Mouse (Mus musculus) intestine, embryonic 16.5 days (tissue): ENCODE measurements around the gene Tcap. TPM values are rescaled to one million over a fixed set of nuclear protein-coding genes. Genes with fewer than 3 reads are reported as not detected.

Source experiments
- ATAC-seq: fragments of 200-750 bp; cut with Nextera tagmentation; 2 replicates; pipeline ENCODE4 v1.8.0; 2017; ENCODE audit warnings: moderate TSS enrichment, moderate library complexity
- H3K27ac ChIP-seq: fragments of 300-500 bp; sonication (generic); 2 replicates; pipeline ENCODE4 v1.5.1; 2014; ENCODE audit warnings: mild to moderate bottlenecking, low read length
- H3K27me3 ChIP-seq: fragments of 300-500 bp; sonication (generic); replicated peaks from 2 replicates; pipeline ENCODE4 v1.6.1; 2014; ENCODE audit warnings: low read length, control low read depth, mixed read lengths; ENCODE audit not compliant: control insufficient read depth, insufficient read depth
- H3K36me3 ChIP-seq: fragments of 300-500 bp; sonication (generic); 2 replicates; pipeline ENCODE4 v1.6.1; 2014; ENCODE audit warnings: low read length, control low read depth; ENCODE audit not compliant: control insufficient read depth, insufficient read depth
- H3K4me1 ChIP-seq: fragments of 300-500 bp; sonication (generic); 2 replicates; pipeline ENCODE4 v1.6.1; 2014; ENCODE audit warnings: low read length, control low read depth, mixed read lengths; ENCODE audit not compliant: control insufficient read depth, insufficient read depth
- H3K4me2 ChIP-seq: fragments of 300-500 bp; sonication (generic); 2 replicates; pipeline ENCODE4 v1.6.1; 2014; ENCODE audit warnings: low read depth, low read length, control low read depth
- H3K4me3 ChIP-seq: fragments of 300-500 bp; sonication (generic); 2 replicates; pipeline ENCODE4 v1.5.1; 2014; ENCODE audit warnings: mild to moderate bottlenecking, low read length
- H3K9ac ChIP-seq: fragments of 300-500 bp; sonication (generic); 2 replicates; pipeline ENCODE4 v1.6.1; 2014; ENCODE audit warnings: low read depth, low read length
- H3K9me3 ChIP-seq: fragments of 300-500 bp; sonication (generic); 2 replicates; pipeline ENCODE4 v1.6.1; 2016; ENCODE audit warnings: low read length, control low read depth; ENCODE audit not compliant: control insufficient read depth
- WGBS: fragments of 180-500 bp; shearing (Covaris S2); extraction: QIAGEN DNeasy Blood & Tissue Kit; methylation state at CpG from one replicate; pipeline ENCODE4 v1.1.7; 2014; 5-methylcytosine and 5-hydroxymethylcytosine counted together
- polyA plus RNA-seq: library from polyadenylated mRNA; unstranded; fragments of >200 nt; fragmentation: Nextera tagmentation; extraction: Ambion mirVana; gene quantifications from 2 replicates; pipeline ENCODE4 v1.2.1, GENCODE M21; 2015

The Tcap gene
- polyA plus RNA-seq, 1 experiment from 2014 or later, result 0.28 TPM

- peaks cover 58% of the 10 kb centered on the region for H3K27me3 ChIP-seq
- WGBS, result 65% methylated on average over 4 of the region's 4 CpGs
- H3K27ac ChIP-seq, result no peak overlapping the region
- no peak overlapping the region for H3K4me2 ChIP-seq
- ATAC-seq, result no peak
- peaks cover 28% of the 10 kb centered on the region for H3K4me1 ChIP-seq
- no peak overlapping the region for H3K9ac ChIP-seq
- H3K4me3 ChIP-seq, result no peak overlapping the region
- H3K36me3 ChIP-seq, result no peaks in the 10 kb centered on the region
- no peaks in the 10 kb centered on the region for H3K9me3 ChIP-seq
Observed at GRCm38 (mm10) chr11:98341174-98341573, 42.4 kb upstream of the Tcap start.

GRCm38 (mm10) chr11:98342000-98342945, 41.3 kb upstream of the Tcap start:
- Histone ChIP-seq H3K9ac (peak overlapping the region; percentile 58; the same call in 1 of the 2 replicates), H3K27ac (no peak overlapping the region), H3K27me3 (peaks cover 52% of the 10 kb centered on the region), H3K4me3 (peak overlapping the region; percentile 45), H3K4me1 (peaks cover 28% of the 10 kb centered on the region), H3K9me3 (no peaks in the 10 kb centered on the region), H3K4me2 (peak overlapping the region; percentile 77), H3K36me3 (no peaks in the 10 kb centered on the region)
- under 1% methylated on average over 29 of the region's 29 CpGs for WGBS
- ATAC-seq, result peak; percentile 49

- H3K4me1 ChIP-seq, result peaks cover 15% of the 10 kb centered on the region
- H3K9me3 ChIP-seq, result no peaks in the 10 kb centered on the region
- H3K4me3 ChIP-seq, result peak overlapping the region; percentile 26
- no peak overlapping the region; the same call in 1 of the 2 replicates for H3K9ac ChIP-seq
- no peak overlapping the region for H3K27ac ChIP-seq
- ATAC-seq, result no peak
- no peaks in the 10 kb centered on the region for H3K36me3 ChIP-seq
- 2% methylated on average over 14 of the region's 14 CpGs for WGBS
- H3K27me3 ChIP-seq, result peaks cover 54% of the 10 kb centered on the region
- H3K4me2 ChIP-seq, result peak overlapping the region; percentile 50
Observed at GRCm38 (mm10) chr11:98345253-98345652, 38.4 kb upstream of the Tcap start.

- Histone ChIP-seq H3K4me2 (no peak overlapping the region), H3K27me3 (peaks cover 53% of the 10 kb centered on the region), H3K9me3 (no peaks in the 10 kb centered on the region), H3K4me3 (no peak overlapping the region; the same call in 1 of the 2 replicates), H3K4me1 (peaks cover 17% of the 10 kb centered on the region), H3K27ac (no peak overlapping the region), H3K36me3 (no peaks in the 10 kb centered on the region), H3K9ac (no peak overlapping the region)
- ATAC-seq, result no peak
- WGBS, result 15% methylated on average over 9 of the region's 9 CpGs
Observed at GRCm38 (mm10) chr11:98346168-98346567, 37.4 kb upstream of the Tcap start.

- no peak for ATAC-seq
- Histone ChIP-seq H3K4me2 (no peak overlapping the region; the same call in 1 of the 2 replicates), H3K4me3 (no peak overlapping the region; the same call in 1 of the 2 replicates), H3K9ac (no peak overlapping the region), H3K9me3 (no peaks in the 10 kb centered on the region), H3K4me1 (peaks cover 17% of the 10 kb centered on the region), H3K27ac (no peak overlapping the region), H3K36me3 (no peaks in the 10 kb centered on the region), H3K27me3 (peaks cover 47% of the 10 kb centered on the region)
- WGBS, result 17% methylated on average over 12 of the region's 12 CpGs
Observed at GRCm38 (mm10) chr11:98347385-98348082, 36.1 kb upstream of the Tcap start.

- peak within 1 kb of the TSS; percentile 62 for H3K4me3 ChIP-seq
- no peaks in the 10 kb centered on the region for H3K36me3 ChIP-seq
- H3K9me3 ChIP-seq, result no peaks in the 10 kb centered on the region
- H3K27ac ChIP-seq, result no peak within 1 kb of the TSS
- H3K4me2 ChIP-seq, result peak within 1 kb of the TSS; percentile 90
- WGBS, result under 1% methylated on average over 55 of the region's 55 CpGs
- peaks cover 47% of the 10 kb centered on the region for H3K27me3 ChIP-seq
- H3K9ac ChIP-seq, result peak within 1 kb of the TSS; percentile 72
- peaks cover 14% of the 10 kb centered on the region for H3K4me1 ChIP-seq
- ATAC-seq, result peak; percentile 70
Observed at GRCm38 (mm10) chr11:98348083-98348961, 35.3 kb upstream of the Tcap start, which contains the start of gene Ppp1r1b. Ppp1r1b (plus strand) TSS chr11:98348404.

GRCm38 (mm10) chr11:98349308-98349707, 34.3 kb upstream of the Tcap start:
- ATAC-seq, result no peak
- peak overlapping the region; percentile 90 for H3K4me2 ChIP-seq
- H3K9ac ChIP-seq, result peak overlapping the region; percentile 72
- WGBS, result 15% methylated on average over 9 of the region's 9 CpGs
- no peaks in the 10 kb centered on the region for H3K36me3 ChIP-seq
- peaks cover 47% of the 10 kb centered on the region for H3K27me3 ChIP-seq
- no peak overlapping the region for H3K27ac ChIP-seq
- peak overlapping the region; percentile 62 for H3K4me3 ChIP-seq
- H3K4me1 ChIP-seq, result peaks cover 21% of the 10 kb centered on the region
- no peaks in the 10 kb centered on the region for H3K9me3 ChIP-seq

GRCm38 (mm10) chr11:98352272-98352990, 31.2 kb upstream of the Tcap start:
- Histone ChIP-seq H3K27ac (peak overlapping the region; percentile 79), H3K4me1 (peaks cover 42% of the 10 kb centered on the region), H3K9me3 (no peaks in the 10 kb centered on the region), H3K4me3 (no peak overlapping the region), H3K36me3 (no peaks in the 10 kb centered on the region), H3K4me2 (no peak overlapping the region), H3K9ac (peak overlapping the region; percentile 14; the same call in 1 of the 2 replicates), H3K27me3 (peaks cover 35% of the 10 kb centered on the region)
- 67% methylated on average over 18 of the region's 18 CpGs for WGBS
- ATAC-seq, result peak; percentile 56
